Mouse (Mus musculus): ENCODE measurements around the gene Tfap2b. TPM values are rescaled to one million over a fixed set of nuclear protein-coding genes. Genes with fewer than 3 reads are reported as not detected.

Gene Tfap2b
- polyA plus RNA-seq, 1 experiment: 5.9 TPM

DNA sequence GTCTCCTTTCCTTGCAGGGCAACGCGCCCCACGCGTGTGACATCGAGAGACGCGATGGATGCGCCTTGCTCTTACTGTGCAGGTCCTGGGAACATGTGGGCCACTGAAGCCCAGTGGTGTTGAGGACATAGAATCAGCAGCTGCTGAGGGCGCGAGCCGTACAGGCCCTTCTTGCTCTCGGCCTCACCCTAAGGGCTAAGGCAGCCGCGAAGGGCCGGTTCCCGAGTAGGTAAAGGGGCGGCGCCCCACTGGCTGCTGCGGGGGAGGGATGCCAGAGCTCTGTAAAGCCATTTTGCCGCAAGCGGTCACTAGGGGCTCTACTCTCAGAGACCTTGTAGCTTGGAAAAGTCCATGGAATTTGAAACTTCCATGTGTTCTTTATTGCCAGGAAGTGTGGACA, 27.9 kb downstream of the Tfap2b start:
- no peak for DNase-seq
- WGBS: 5% methylated on average over 21 of the region's 21 CpGs
- no peaks in the 10 kb centered on the region for H3K36me3 ChIP-seq (ENCODE audit: control insufficient read depth, insufficient read depth, low read length)
- no peak overlapping the region for H3K27ac ChIP-seq (ENCODE audit: control insufficient read depth, insufficient read depth, low read length)
- no peak overlapping the region for H3K4me3 ChIP-seq (ENCODE audit: control insufficient read depth, insufficient read depth, low read length)
- H3K4me1 ChIP-seq (replicated peaks; ENCODE audit: control insufficient read depth, insufficient read depth, low read length): no peaks in the 10 kb centered on the region
- no peaks in the 10 kb centered on the region for H3K27me3 ChIP-seq (ENCODE audit: control insufficient read depth, insufficient read depth, low read length)
- no peak for TF ChIP-seq CTCF (IDR thresholded peaks at IDR 0.05; ENCODE audit: borderline replicate concordance, control insufficient read depth, extremely low read depth, insufficient read depth, low read length, poor library complexity)
- no peak for TF ChIP-seq POLR2A (IDR thresholded peaks at IDR 0.05; ENCODE audit: control insufficient read depth, extremely low read depth, insufficient read depth, low read length, poor library complexity)

DNA sequence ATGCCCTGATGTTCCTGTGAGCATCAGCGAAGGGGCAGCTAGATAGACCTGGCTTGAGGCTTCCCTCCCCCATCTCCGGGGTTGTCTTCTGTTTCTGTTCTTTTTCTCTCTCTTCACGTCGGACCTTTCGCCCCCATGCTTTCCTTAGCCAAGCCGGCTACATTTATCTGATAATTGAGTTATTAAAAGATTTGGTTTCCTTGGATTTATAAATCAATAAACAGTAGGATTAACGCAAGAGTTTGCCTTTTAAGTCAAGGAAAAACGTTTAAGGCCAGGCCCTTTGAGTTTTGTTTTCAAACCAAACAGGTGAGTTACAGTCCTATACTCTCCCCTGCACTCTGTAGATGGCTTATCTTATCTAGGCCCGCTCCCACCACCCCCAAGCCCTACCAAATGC, 28.3 kb downstream of the Tfap2b start:
- no peaks in the 10 kb centered on the region for H3K27me3 ChIP-seq (ENCODE audit: control insufficient read depth, insufficient read depth, low read length)

GRCm38 (mm10) chr1:19237721-19238410, 29.2 kb downstream of the Tfap2b start:
- Histone ChIP-seq H3K27ac (ENCODE audit: control insufficient read depth, insufficient read depth, low read length) (no peak overlapping the region), H3K27me3 (ENCODE audit: control insufficient read depth, insufficient read depth, low read length) (no peaks in the 10 kb centered on the region), H3K36me3 (ENCODE audit: control insufficient read depth, insufficient read depth, low read length) (no peaks in the 10 kb centered on the region), H3K4me1 (replicated peaks; ENCODE audit: control insufficient read depth, insufficient read depth, low read length) (no peaks in the 10 kb centered on the region), H3K4me3 (ENCODE audit: control insufficient read depth, insufficient read depth, low read length) (no peak overlapping the region)
- WGBS: 8% methylated on average over 8 of the region's 8 CpGs
- no peak for DNase-seq
- TF ChIP-seq POLR2A (IDR thresholded peaks at IDR 0.05; ENCODE audit: control insufficient read depth, extremely low read depth, insufficient read depth, low read length, poor library complexity) (no peak), CTCF (IDR thresholded peaks at IDR 0.05; ENCODE audit: borderline replicate concordance, control insufficient read depth, extremely low read depth, insufficient read depth, low read length, poor library complexity) (no peak)

More for the DNA sequence above, 28.3 kb downstream of the Tfap2b start:
- WGBS: 13% methylated on average over 9 of the region's 9 CpGs
- no peaks in the 10 kb centered on the region for H3K4me1 ChIP-seq (replicated peaks; ENCODE audit: control insufficient read depth, insufficient read depth, low read length)
- H3K36me3 ChIP-seq (ENCODE audit: control insufficient read depth, insufficient read depth, low read length): no peaks in the 10 kb centered on the region
- TF ChIP-seq POLR2A (IDR thresholded peaks at IDR 0.05; ENCODE audit: control insufficient read depth, extremely low read depth, insufficient read depth, low read length, poor library complexity) (no peak), CTCF (IDR thresholded peaks at IDR 0.05; ENCODE audit: borderline replicate concordance, control insufficient read depth, extremely low read depth, insufficient read depth, low read length, poor library complexity) (no peak)
- DNase-seq: no peak
- no peak overlapping the region for H3K4me3 ChIP-seq (ENCODE audit: control insufficient read depth, insufficient read depth, low read length)
- no peak overlapping the region for H3K27ac ChIP-seq (ENCODE audit: control insufficient read depth, insufficient read depth, low read length)

GRCm38 (mm10) chr1:19240054-19240453, 31.3 kb downstream of the Tfap2b start:
- H3K27me3 ChIP-seq (ENCODE audit: control insufficient read depth, insufficient read depth, low read length): no peaks in the 10 kb centered on the region
- no peak overlapping the region for H3K4me3 ChIP-seq (ENCODE audit: control insufficient read depth, insufficient read depth, low read length)
- no peak for DNase-seq
- H3K27ac ChIP-seq (ENCODE audit: control insufficient read depth, insufficient read depth, low read length): no peak overlapping the region
- TF ChIP-seq CTCF (IDR thresholded peaks at IDR 0.05; ENCODE audit: borderline replicate concordance, control insufficient read depth, extremely low read depth, insufficient read depth, low read length, poor library complexity) (no peak), POLR2A (IDR thresholded peaks at IDR 0.05; ENCODE audit: control insufficient read depth, extremely low read depth, insufficient read depth, low read length, poor library complexity) (no peak)
- no peaks in the 10 kb centered on the region for H3K36me3 ChIP-seq (ENCODE audit: control insufficient read depth, insufficient read depth, low read length)
- no peaks in the 10 kb centered on the region for H3K4me1 ChIP-seq (replicated peaks; ENCODE audit: control insufficient read depth, insufficient read depth, low read length)

GRCm38 (mm10) chr1:19241316-19241715, 32.6 kb downstream of the Tfap2b start:
- no peak overlapping the region for H3K4me3 ChIP-seq (ENCODE audit: control insufficient read depth, insufficient read depth, low read length)
- WGBS: 7% methylated on average over 19 of the region's 20 CpGs
- no peaks in the 10 kb centered on the region for H3K36me3 ChIP-seq (ENCODE audit: control insufficient read depth, insufficient read depth, low read length)
- H3K4me1 ChIP-seq (replicated peaks; ENCODE audit: control insufficient read depth, insufficient read depth, low read length): no peaks in the 10 kb centered on the region
- H3K27me3 ChIP-seq (ENCODE audit: control insufficient read depth, insufficient read depth, low read length): no peaks in the 10 kb centered on the region
- no peak overlapping the region for H3K27ac ChIP-seq (ENCODE audit: control insufficient read depth, insufficient read depth, low read length)
- no peak for DNase-seq
- TF ChIP-seq CTCF (IDR thresholded peaks at IDR 0.05; ENCODE audit: borderline replicate concordance, control insufficient read depth, extremely low read depth, insufficient read depth, low read length, poor library complexity) (no peak), POLR2A (IDR thresholded peaks at IDR 0.05; ENCODE audit: control insufficient read depth, extremely low read depth, insufficient read depth, low read length, poor library complexity) (no peak)

GRCm38 (mm10) chr1:19242021-19242420, 33.3 kb downstream of the Tfap2b start:
- TF ChIP-seq CTCF (IDR thresholded peaks at IDR 0.05; ENCODE audit: borderline replicate concordance, control insufficient read depth, extremely low read depth, insufficient read depth, low read length, poor library complexity) (no peak), POLR2A (IDR thresholded peaks at IDR 0.05; ENCODE audit: control insufficient read depth, extremely low read depth, insufficient read depth, low read length, poor library complexity) (no peak)
- H3K36me3 ChIP-seq (ENCODE audit: control insufficient read depth, insufficient read depth, low read length): no peaks in the 10 kb centered on the region
- H3K27ac ChIP-seq (ENCODE audit: control insufficient read depth, insufficient read depth, low read length): no peak overlapping the region
- no peaks in the 10 kb centered on the region for H3K27me3 ChIP-seq (ENCODE audit: control insufficient read depth, insufficient read depth, low read length)
- H3K4me1 ChIP-seq (replicated peaks; ENCODE audit: control insufficient read depth, insufficient read depth, low read length): no peaks in the 10 kb centered on the region
- WGBS: 11% methylated on average over 8 of the region's 8 CpGs
- DNase-seq: no peak
- H3K4me3 ChIP-seq (ENCODE audit: control insufficient read depth, insufficient read depth, low read length): no peak overlapping the region

DNA sequence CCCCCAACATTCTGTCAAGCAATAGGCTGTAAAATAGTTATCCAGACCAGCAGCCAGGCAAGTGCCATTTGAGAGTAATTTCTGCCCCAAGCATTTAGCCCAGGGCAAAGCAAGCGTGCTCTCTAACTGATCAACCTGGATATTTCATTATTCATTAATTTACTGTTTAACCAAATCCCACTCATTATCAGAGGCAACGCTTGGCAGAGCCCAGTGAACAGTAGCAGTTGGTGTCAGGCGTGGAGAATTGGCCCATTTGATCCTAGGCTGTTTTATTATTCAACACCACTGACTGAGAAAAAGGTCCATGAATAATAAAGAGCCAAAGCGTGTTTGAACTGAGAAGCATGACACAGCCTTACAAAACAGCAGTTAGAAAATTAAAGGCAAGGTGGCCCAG, 36.3 kb downstream of the Tfap2b start:
- Histone ChIP-seq H3K36me3 (ENCODE audit: control insufficient read depth, insufficient read depth, low read length) (no peaks in the 10 kb centered on the region), H3K4me1 (replicated peaks; ENCODE audit: control insufficient read depth, insufficient read depth, low read length) (no peaks in the 10 kb centered on the region), H3K4me3 (ENCODE audit: control insufficient read depth, insufficient read depth, low read length) (no peak overlapping the region), H3K27me3 (ENCODE audit: control insufficient read depth, insufficient read depth, low read length) (no peaks in the 10 kb centered on the region), H3K27ac (ENCODE audit: control insufficient read depth, insufficient read depth, low read length) (no peak overlapping the region)
- no peak for DNase-seq
- 58% methylated on average over 4 of the region's 4 CpGs for whole genome bisulfite sequencing
- TF ChIP-seq CTCF (IDR thresholded peaks at IDR 0.05; ENCODE audit: borderline replicate concordance, control insufficient read depth, extremely low read depth, insufficient read depth, low read length, poor library complexity): no peak
- TF ChIP-seq POLR2A (IDR thresholded peaks at IDR 0.05; ENCODE audit: control insufficient read depth, extremely low read depth, insufficient read depth, low read length, poor library complexity): no peak

Measured in thymus, adult 2 months (tissue).